Mouse (Mus musculus) hindbrain, embryonic 14.5 days (tissue): ENCODE measurements around the gene Cpne1. TPM values are rescaled to one million over a fixed set of nuclear protein-coding genes. Genes with fewer than 3 reads are reported as not detected.

Experiments used
- ATAC-seq: fragments of 200-750 bp; cut with Nextera tagmentation; 2 replicates; pipeline ENCODE4 v1.8.0; 2017; ENCODE audit warnings: moderate number of reproducible peaks, mild to moderate bottlenecking, moderate TSS enrichment, moderate library complexity; ENCODE audit not compliant: low FRiP score
- DNase-seq: peaks from one replicate; pipeline ENCODE4 v3.0.0-alpha.2; 2015; ENCODE audit warnings: low spot score
- H3K27ac ChIP-seq: fragments of 300-500 bp; sonication (generic); 2 replicates; pipeline ENCODE4 v1.5.1; 2014; ENCODE audit warnings: mild to moderate bottlenecking, moderate library complexity
- H3K27me3 ChIP-seq: fragments of 300-500 bp; sonication (generic); 2 replicates; pipeline ENCODE4 v1.6.1; 2014; ENCODE audit warnings: mild to moderate bottlenecking, low read length, mixed read lengths; ENCODE audit not compliant: control insufficient read depth, insufficient read depth
- H3K36me3 ChIP-seq: fragments of 300-500 bp; sonication (generic); replicated peaks from 2 replicates; pipeline ENCODE4 v1.6.1; 2014; ENCODE audit not compliant: control insufficient read depth, insufficient read depth
- H3K4me1 ChIP-seq: fragments of 300-500 bp; sonication (generic); replicated peaks from 2 replicates; pipeline ENCODE4 v1.6.1; 2014; ENCODE audit warnings: antibody characterized with exemption, low read length, mixed read lengths; ENCODE audit not compliant: control insufficient read depth, insufficient read depth
- H3K4me2 ChIP-seq: fragments of 300-500 bp; sonication (generic); replicated peaks from 2 replicates; pipeline ENCODE4 v1.6.1; 2014; ENCODE audit warnings: mild to moderate bottlenecking, moderate library complexity
- H3K4me3 ChIP-seq: fragments of 300-500 bp; sonication (generic); replicated peaks from 2 replicates; pipeline ENCODE4 v1.5.1; 2014; ENCODE audit warnings: mild to moderate bottlenecking, low read length
- H3K9ac ChIP-seq: fragments of 300-500 bp; sonication (generic); 2 replicates; pipeline ENCODE4 v1.6.1; 2014
- H3K9me3 ChIP-seq: fragments of 300-500 bp; sonication (generic); 2 replicates; pipeline ENCODE4 v1.6.1; 2016; ENCODE audit warnings: low read length; ENCODE audit not compliant: control insufficient read depth
- WGBS: fragments of 180-500 bp; shearing (Covaris S2); extraction: QIAGEN DNeasy Blood & Tissue Kit; methylation state at CpG from one replicate; pipeline ENCODE4 v1.1.7; 2014; 5-methylcytosine and 5-hydroxymethylcytosine counted together
- polyA plus RNA-seq: library from polyadenylated mRNA; unstranded; fragments of >200 nt; fragmentation: Nextera tagmentation; extraction: Ambion mirVana; gene quantifications from 2 replicates; pipeline ENCODE4 v1.2.1, GENCODE M21; 2014

Cpne1 gene
- polyA plus RNA-seq, 1 experiment from 2014 or later, result 24.7 TPM

DNA sequence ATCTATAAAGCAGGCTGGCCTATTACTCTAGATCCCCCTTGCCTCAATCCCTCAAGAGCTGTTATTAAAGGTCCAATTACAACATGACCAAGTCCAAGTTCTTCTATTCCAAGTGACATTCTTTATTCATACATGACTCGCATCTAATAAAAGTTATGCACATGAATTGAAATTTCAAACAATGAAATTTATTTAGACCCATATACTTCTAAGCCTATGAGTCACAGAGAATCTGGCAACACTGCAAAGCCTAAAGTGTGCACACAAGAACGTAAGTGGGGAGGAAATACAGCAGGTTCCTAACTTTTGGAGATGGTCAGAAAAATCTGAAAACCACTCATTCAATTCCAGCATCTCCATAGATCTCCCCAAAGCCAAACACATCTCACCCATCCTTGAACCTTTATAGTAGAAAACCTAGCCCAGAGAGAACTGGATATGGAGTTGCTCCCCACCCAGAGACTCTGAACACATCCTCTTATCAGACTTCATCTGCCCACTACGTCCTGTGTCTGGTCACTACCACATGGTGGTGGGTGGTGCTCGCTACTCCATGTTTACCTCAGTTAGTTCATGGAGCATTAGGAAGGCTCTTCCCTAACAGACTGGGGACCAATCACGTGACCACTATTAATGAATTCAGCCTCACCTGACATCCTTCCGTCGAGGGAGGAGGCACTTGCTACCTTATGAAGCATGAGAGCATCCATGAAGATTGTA is 24.2 kb downstream of the Cpne1 start:
- no peaks in the 10 kb centered on the region for H3K27me3 ChIP-seq
- ATAC-seq (no peak), DNase-seq (no peak)
- H3K4me3 ChIP-seq, result no peak overlapping the region
- WGBS, result 93% methylated on average over 7 of the region's 7 CpGs
- no peaks in the 10 kb centered on the region for H3K9me3 ChIP-seq
- H3K27ac ChIP-seq, result no peak overlapping the region
- no peak overlapping the region for H3K4me2 ChIP-seq
- no peak overlapping the region for H3K9ac ChIP-seq
- H3K36me3 ChIP-seq, result peaks cover 13% of the 10 kb centered on the region
- H3K4me1 ChIP-seq, result peaks cover 10% of the 10 kb centered on the region; the same call in 1 of the 2 replicates

DNA sequence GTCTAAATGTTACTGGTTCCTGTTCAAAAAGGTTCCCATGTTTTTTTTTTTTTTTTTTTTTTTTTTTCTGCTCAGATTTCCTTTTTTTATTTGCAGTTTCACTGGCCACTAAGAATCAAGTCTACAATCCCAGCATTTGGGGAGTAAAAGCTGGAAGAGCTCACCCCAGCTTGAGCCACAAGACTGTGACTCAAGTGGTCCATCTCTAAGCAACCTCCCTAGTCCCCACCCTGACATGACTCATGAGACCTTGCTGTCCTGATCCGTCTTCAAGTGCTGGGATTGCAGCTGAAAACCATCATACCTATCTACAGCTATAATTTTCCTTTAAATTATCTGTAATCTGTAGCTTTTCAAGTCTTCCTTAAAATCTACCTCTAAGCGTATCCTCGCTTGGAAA is 27.2 kb downstream of the Cpne1 start:
- no peak for ATAC-seq
- no peak for DNase-seq
- no peak overlapping the region for H3K4me3 ChIP-seq

DNA sequence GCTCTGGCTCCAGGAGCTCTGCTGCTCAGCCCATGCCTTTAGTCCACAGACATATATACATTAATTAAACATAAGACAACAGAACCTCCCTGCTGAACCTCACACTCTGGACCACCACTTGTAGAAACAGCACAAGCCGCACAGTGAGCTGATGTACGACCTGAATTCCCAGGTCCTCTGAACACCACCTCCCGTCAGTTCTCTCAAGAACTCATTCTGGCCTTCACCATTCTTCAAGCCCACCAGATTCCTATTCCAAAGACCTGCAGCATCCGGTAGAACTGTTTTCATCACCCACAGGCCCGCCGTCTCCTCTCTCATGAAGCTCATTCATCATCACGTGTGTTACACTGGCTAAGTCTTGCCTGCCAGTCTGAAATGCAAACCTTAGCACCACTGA is 31.4 kb downstream of the Cpne1 start:
- Histone ChIP-seq H3K4me2 (no peak overlapping the region), H3K9ac (no peak overlapping the region), H3K36me3 (peaks cover 38% of the 10 kb centered on the region), H3K4me3 (no peak overlapping the region), H3K9me3 (no peaks in the 10 kb centered on the region), H3K4me1 (no peaks in the 10 kb centered on the region; the same call in 1 of the 2 replicates), H3K27ac (no peak overlapping the region), H3K27me3 (no peaks in the 10 kb centered on the region)
- 81% methylated on average over 7 of the region's 7 CpGs for WGBS
- DNase-seq (no peak), ATAC-seq (no peak)

More for the DNA sequence above, 27.2 kb downstream of the Cpne1 start:
- peaks cover 1% of the 10 kb centered on the region; the same call in 1 of the 2 replicates for H3K4me1 ChIP-seq
- no peak overlapping the region for H3K9ac ChIP-seq
- peaks cover 1% of the 10 kb centered on the region for H3K36me3 ChIP-seq
- H3K9me3 ChIP-seq, result no peaks in the 10 kb centered on the region
- WGBS, result 91% methylated on average over 3 of the region's 3 CpGs
- no peaks in the 10 kb centered on the region for H3K27me3 ChIP-seq
- H3K4me2 ChIP-seq, result no peak overlapping the region
- no peak overlapping the region for H3K27ac ChIP-seq

- H3K4me3 ChIP-seq, result no peak overlapping the region
- DNase-seq (no peak), ATAC-seq (no peak)
- 54% methylated on average over 4 of the region's 4 CpGs for WGBS
- H3K4me2 ChIP-seq, result no peak overlapping the region
- H3K27ac ChIP-seq, result no peak overlapping the region
- no peak overlapping the region for H3K9ac ChIP-seq
- no peaks in the 10 kb centered on the region for H3K27me3 ChIP-seq
- H3K9me3 ChIP-seq, result no peaks in the 10 kb centered on the region
- H3K36me3 ChIP-seq, result peaks cover 46% of the 10 kb centered on the region
- H3K4me1 ChIP-seq, result no peaks in the 10 kb centered on the region; the same call in 1 of the 2 replicates
Observed at GRCm38 (mm10) chr2:156079674-156080073, 32.1 kb downstream of the Cpne1 start.

DNA sequence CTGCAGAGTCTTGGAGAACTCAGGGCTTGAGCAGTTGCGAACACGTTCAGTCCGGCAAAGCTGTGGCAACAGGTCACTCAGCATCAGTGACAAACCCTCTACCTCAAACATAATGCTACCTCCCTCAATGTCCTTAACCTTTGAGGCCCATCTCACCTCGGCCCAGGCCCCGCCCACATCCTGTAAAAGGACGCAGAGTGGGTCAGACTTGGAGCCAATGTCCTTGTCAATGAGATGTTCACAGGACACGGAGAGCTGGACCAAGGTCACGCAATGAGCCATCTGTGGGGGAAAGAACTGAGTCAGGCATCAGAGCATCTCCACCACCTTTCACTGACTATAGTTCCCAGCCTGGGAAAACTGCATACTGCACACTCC is 32.6 kb downstream of the Cpne1 start:
- Histone ChIP-seq H3K4me1 (no peaks in the 10 kb centered on the region; the same call in 1 of the 2 replicates), H3K4me2 (no peak overlapping the region), H3K27me3 (no peaks in the 10 kb centered on the region), H3K36me3 (peaks cover 51% of the 10 kb centered on the region), H3K9ac (no peak overlapping the region), H3K27ac (no peak overlapping the region), H3K9me3 (no peaks in the 10 kb centered on the region), H3K4me3 (no peak overlapping the region)
- ATAC-seq, result no peak
- WGBS, result 93% methylated on average over 8 of the region's 8 CpGs
- no peak for DNase-seq

DNA sequence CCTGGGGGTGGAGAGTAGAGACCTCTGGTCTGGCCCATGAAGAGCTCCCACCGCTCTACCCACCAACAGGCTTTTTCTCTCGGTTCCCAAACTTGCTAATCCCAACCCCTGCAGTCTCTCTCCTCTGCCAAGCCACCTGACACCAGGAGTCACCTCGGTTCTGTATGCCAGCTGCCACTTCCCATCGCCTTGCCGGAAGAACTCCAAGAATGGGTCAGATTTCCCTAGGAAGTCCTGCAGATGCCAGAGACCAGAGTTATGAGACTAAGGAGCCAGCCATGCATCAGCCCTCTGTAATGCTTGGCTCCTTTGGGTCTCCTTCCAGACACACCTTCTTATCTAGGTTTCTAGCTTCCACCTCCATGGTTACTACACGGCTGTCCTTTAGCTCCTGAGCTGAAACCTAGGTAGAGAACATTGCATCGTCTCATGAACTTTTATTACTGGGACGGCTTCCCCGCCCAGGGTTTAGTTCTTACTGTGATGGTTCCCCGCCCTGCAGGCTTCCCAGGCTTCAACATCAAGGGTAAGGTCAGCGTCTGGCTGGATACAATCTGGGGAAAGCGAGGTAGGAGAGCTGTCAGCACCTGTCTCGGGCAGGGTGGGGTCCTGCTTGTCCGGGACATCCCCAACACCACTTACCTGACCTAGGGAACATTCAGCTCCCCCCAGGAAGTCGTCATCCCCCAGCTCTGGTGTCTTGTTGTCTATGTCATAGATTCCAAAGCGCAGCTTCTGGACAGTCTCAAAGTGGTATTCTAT is 33.2 kb downstream of the Cpne1 start:
- no peak for ATAC-seq
- 94% methylated on average over 16 of the region's 16 CpGs for whole genome bisulfite sequencing
- peaks cover 56% of the 10 kb centered on the region for H3K36me3 ChIP-seq

GRCm38 (mm10) chr2:156077461-156077860 is 34.3 kb downstream of the Cpne1 start:
- no peak overlapping the region for H3K4me3 ChIP-seq
- no peaks in the 10 kb centered on the region for H3K27me3 ChIP-seq
- H3K4me2 ChIP-seq, result no peak overlapping the region
- no peak overlapping the region for H3K9ac ChIP-seq
- no peaks in the 10 kb centered on the region; the same call in 1 of the 2 replicates for H3K4me1 ChIP-seq
- peaks cover 67% of the 10 kb centered on the region for H3K36me3 ChIP-seq
- H3K9me3 ChIP-seq, result no peaks in the 10 kb centered on the region
- DNase-seq, result no peak
- H3K27ac ChIP-seq, result no peak overlapping the region
- ATAC-seq, result no peak
- WGBS, result 91% methylated on average over 7 of the region's 7 CpGs

More for the DNA sequence above, 33.2 kb downstream of the Cpne1 start:
- Histone ChIP-seq H3K27me3 (no peaks in the 10 kb centered on the region), H3K4me1 (no peaks in the 10 kb centered on the region; the same call in 1 of the 2 replicates), H3K27ac (no peak overlapping the region), H3K4me3 (no peak overlapping the region), H3K9ac (no peak overlapping the region), H3K4me2 (no peak overlapping the region), H3K9me3 (no peaks in the 10 kb centered on the region)
- no peak for DNase-seq

DNA sequence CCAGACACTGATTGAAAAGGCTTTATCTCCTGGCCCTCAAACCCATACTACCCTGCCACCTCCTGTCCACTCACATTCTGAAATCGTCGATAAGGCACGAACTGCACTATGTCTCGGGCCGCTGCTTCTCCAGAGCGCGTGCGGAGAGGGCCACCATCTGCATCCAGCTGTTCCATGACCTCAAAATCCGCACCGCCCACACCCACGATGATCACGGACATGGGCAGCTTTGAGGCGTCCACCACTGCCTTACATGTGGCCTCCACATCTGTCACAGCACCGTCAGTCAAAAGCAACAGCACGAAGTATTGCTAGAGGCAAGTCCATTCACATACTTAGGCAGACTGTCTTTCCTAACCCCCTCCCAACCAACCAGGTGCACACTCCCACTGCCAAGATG is 38.0 kb downstream of the Cpne1 start:
- WGBS, result 96% methylated on average over 15 of the region's 15 CpGs

DNA sequence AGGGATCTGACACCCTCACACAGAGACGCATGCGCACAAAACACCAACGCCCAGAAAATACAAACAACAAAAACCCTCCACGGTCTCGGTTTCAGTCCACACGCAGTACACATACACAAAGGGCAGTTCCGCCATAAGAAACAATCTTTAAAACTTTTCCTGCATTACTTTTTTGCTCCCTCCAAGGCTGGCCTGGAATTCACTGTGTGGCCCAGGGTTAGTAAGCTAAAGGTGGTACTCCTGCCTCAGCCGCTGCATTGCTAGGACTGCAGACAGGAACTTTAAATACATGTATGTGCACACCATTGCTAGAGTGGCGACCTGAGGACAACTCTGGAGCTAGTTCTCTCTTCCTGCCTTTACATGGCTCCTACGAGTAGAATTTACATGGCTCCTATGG is 40.5 kb downstream of the Cpne1 start:
- H3K9ac ChIP-seq, result no peak overlapping the region
- WGBS, result 95% methylated on average over 10 of the region's 10 CpGs
- no peak overlapping the region for H3K27ac ChIP-seq
- no peak overlapping the region for H3K4me3 ChIP-seq
- H3K9me3 ChIP-seq, result no peaks in the 10 kb centered on the region
- peaks cover 3% of the 10 kb centered on the region; the same call in 1 of the 2 replicates for H3K4me1 ChIP-seq
- DNase-seq (no peak), ATAC-seq (no peak)
- no peak overlapping the region for H3K4me2 ChIP-seq
- no peaks in the 10 kb centered on the region for H3K27me3 ChIP-seq
- H3K36me3 ChIP-seq, result peaks cover 79% of the 10 kb centered on the region

More for the DNA sequence above, 38.0 kb downstream of the Cpne1 start:
- Histone ChIP-seq H3K4me1 (no peaks in the 10 kb centered on the region), H3K27me3 (no peaks in the 10 kb centered on the region), H3K27ac (no peak overlapping the region), H3K9ac (no peak overlapping the region), H3K4me2 (no peak overlapping the region), H3K9me3 (no peaks in the 10 kb centered on the region), H3K36me3 (peaks cover 98% of the 10 kb centered on the region), H3K4me3 (no peak overlapping the region)
- ATAC-seq (no peak), DNase-seq (no peak)
